Mouse (Mus musculus) E14TG2a.4 (cell line): ENCODE measurements around the gene Tenm4.

Source experiments
- H3K27me3 ChIP-seq: 2 replicates; pipeline ENCODE4 v1.6.1; 2014; ENCODE audit warnings: low read length, control low read depth; ENCODE audit not compliant: insufficient read depth
- H3K36me3 ChIP-seq: 2 replicates; pipeline ENCODE4 v1.6.1; 2014; ENCODE audit warnings: low read length, control low read depth; ENCODE audit not compliant: insufficient read depth
- H3K4me1 ChIP-seq: replicated peaks from 2 replicates; pipeline ENCODE4 v1.6.1; 2014; ENCODE audit warnings: low read depth, low read length, control low read depth
- H3K4me3 ChIP-seq: replicated peaks from 2 replicates; pipeline ENCODE4 v1.5.1; 2014; ENCODE audit warnings: mild to moderate bottlenecking, low read length
- H3K9me3 ChIP-seq: 2 replicates; pipeline ENCODE4 v1.6.1; 2014; ENCODE audit warnings: low read length, control low read depth
- CTCF ChIP-seq: conservative IDR thresholded peaks from 2 replicates; pipeline ENCODE4 v1.5.1; 2014; ENCODE audit warnings: low read length
- NANOG ChIP-seq: IDR thresholded peaks from 2 replicates; pipeline ENCODE4 v1.6.1; 2014; ENCODE audit warnings: borderline replicate concordance, low read length, mixed read lengths
- POU5F1 ChIP-seq: IDR thresholded peaks from 2 replicates; pipeline ENCODE4 v1.6.1; 2014; ENCODE audit warnings: low read length, borderline replicate concordance

Tenm4 gene

GRCm38 (mm10) chr7:96718201-96719155 lies 547.4 kb downstream of the Tenm4 start:
- Histone ChIP-seq H3K9me3 (no peaks in the 10 kb centered on the region), H3K4me1 (peaks cover 19% of the 10 kb centered on the region), H3K36me3 (no peaks in the 10 kb centered on the region), H3K4me3 (no peak overlapping the region), H3K27me3 (peaks cover 2% of the 10 kb centered on the region; the same call in 1 of the 2 replicates)
- TF ChIP-seq CTCF: no peak
- no peak for TF ChIP-seq NANOG
- TF ChIP-seq POU5F1: no peak

- TF ChIP-seq NANOG (no peak), POU5F1 (no peak), CTCF (no peak)
- H3K9me3 ChIP-seq: no peaks in the 10 kb centered on the region
- H3K4me1 ChIP-seq: peaks cover 20% of the 10 kb centered on the region
- H3K36me3 ChIP-seq: no peaks in the 10 kb centered on the region
- H3K4me3 ChIP-seq: no peak overlapping the region
- H3K27me3 ChIP-seq: peaks cover 13% of the 10 kb centered on the region
Observed at GRCm38 (mm10) chr7:96719926-96720325, 548.9 kb downstream of the Tenm4 start.

GRCm38 (mm10) chr7:96720465-96720864 lies 549.4 kb downstream of the Tenm4 start:
- H3K4me1 ChIP-seq: peaks cover 20% of the 10 kb centered on the region
- no peak overlapping the region for H3K4me3 ChIP-seq
- peaks cover 17% of the 10 kb centered on the region for H3K27me3 ChIP-seq
- H3K9me3 ChIP-seq: no peaks in the 10 kb centered on the region
- H3K36me3 ChIP-seq: no peaks in the 10 kb centered on the region
- TF ChIP-seq POU5F1 (no peak), NANOG (no peak), CTCF (no peak)

- Histone ChIP-seq H3K4me1 (peaks cover 20% of the 10 kb centered on the region), H3K27me3 (peaks cover 29% of the 10 kb centered on the region), H3K4me3 (no peak overlapping the region), H3K9me3 (no peaks in the 10 kb centered on the region), H3K36me3 (no peaks in the 10 kb centered on the region)
- TF ChIP-seq CTCF: no peak
- TF ChIP-seq POU5F1: no peak
- no peak for TF ChIP-seq NANOG
Observed at GRCm38 (mm10) chr7:96722796-96723195, 551.8 kb downstream of the Tenm4 start.

GRCm38 (mm10) chr7:96725603-96726002 lies 554.6 kb downstream of the Tenm4 start:
- peaks cover 3% of the 10 kb centered on the region; the same call in 1 of the 2 replicates for H3K36me3 ChIP-seq
- no peak overlapping the region for H3K4me3 ChIP-seq
- H3K9me3 ChIP-seq: no peaks in the 10 kb centered on the region
- peaks cover 13% of the 10 kb centered on the region for H3K4me1 ChIP-seq
- no peak for TF ChIP-seq CTCF
- no peak for TF ChIP-seq POU5F1
- no peak for TF ChIP-seq NANOG
- peaks cover 35% of the 10 kb centered on the region for H3K27me3 ChIP-seq

- Histone ChIP-seq H3K9me3 (no peaks in the 10 kb centered on the region), H3K27me3 (peaks cover 19% of the 10 kb centered on the region), H3K36me3 (peaks cover 3% of the 10 kb centered on the region; the same call in 1 of the 2 replicates), H3K4me3 (no peak overlapping the region), H3K4me1 (no peaks in the 10 kb centered on the region)
- TF ChIP-seq NANOG (no peak), POU5F1 (no peak), CTCF (no peak)
Observed at GRCm38 (mm10) chr7:96730360-96730759, 559.3 kb downstream of the Tenm4 start.

- TF ChIP-seq CTCF (no peak), NANOG (no peak), POU5F1 (no peak)
- Histone ChIP-seq H3K27me3 (peaks cover 17% of the 10 kb centered on the region), H3K9me3 (no peaks in the 10 kb centered on the region), H3K36me3 (peaks cover 7% of the 10 kb centered on the region; the same call in 1 of the 2 replicates), H3K4me3 (no peak overlapping the region), H3K4me1 (no peaks in the 10 kb centered on the region)
Observed at GRCm38 (mm10) chr7:96731947-96732346, 560.9 kb downstream of the Tenm4 start.

GRCm38 (mm10) chr7:96734315-96735058 lies 563.4 kb downstream of the Tenm4 start:
- H3K36me3 ChIP-seq: peaks cover 13% of the 10 kb centered on the region

More at GRCm38 (mm10) chr7:96734315-96735058, 563.4 kb downstream of the Tenm4 start:
- Histone ChIP-seq H3K4me3 (no peak overlapping the region), H3K27me3 (peaks cover 10% of the 10 kb centered on the region; the same call in 1 of the 2 replicates), H3K9me3 (no peaks in the 10 kb centered on the region), H3K4me1 (no peaks in the 10 kb centered on the region)
- TF ChIP-seq POU5F1 (no peak), CTCF (no peak), NANOG (no peak)
